Comparison of ENCODE assay signal across 9 mouse cellular contexts in genomic region chr4:133174361-133174760, GRCm38 (mm10). TPM values are rescaled to one million over a fixed set of nuclear protein-coding genes. Genes with fewer than 3 reads are reported as not detected.
DNase-seq lines count a peak whose midpoint lies in the region; ATAC-seq and TF ChIP-seq lines count a peak whose summit lies in the region.
"Had no signal": no experiment of that assay in that cellular context is flagged by ENCODE, and none has a peak within 500 bp of the region (broad histone marks: within the 10 kb centered on the region; RNA-seq: fewer than 3 reads in every experiment).

No protein-coding gene starts in this region.

- ATAC-seq in kidney, embryonic 15.5 days (replicated peaks; ENCODE audit: low FRiP score) = no peak
- peak; percentile 21 for ATAC-seq in activated CD4-positive, CD25-positive, alpha-beta regulatory T cell, adult 4 months
- ATAC-seq in intestine, postnatal 0 days = no peak
- ATAC-seq in forebrain, embryonic 16.5 days = no peak

- no peaks in the 10 kb centered on the region for H3K27me3 ChIP-seq in kidney, embryonic 15.5 days
- no peaks in the 10 kb centered on the region for H3K27me3 ChIP-seq in intestine, postnatal 0 days (replicated peaks; ENCODE audit: control insufficient read depth, insufficient read depth, low read length)
- H3K27me3 ChIP-seq in small intestine, adult 2 months (ENCODE audit: control insufficient read depth, insufficient read depth, low read length) = no peaks in the 10 kb centered on the region
- H3K27me3 ChIP-seq in forebrain, embryonic 16.5 days (replicated peaks; ENCODE audit: control insufficient read depth, insufficient read depth, low read length) = no peaks in the 10 kb centered on the region

- H3K9me3 ChIP-seq in kidney, embryonic 15.5 days (replicated peaks) = no peaks in the 10 kb centered on the region
- H3K9me3 ChIP-seq in intestine, postnatal 0 days (ENCODE audit: control insufficient read depth) = no peaks in the 10 kb centered on the region
- no peaks in the 10 kb centered on the region for H3K9me3 ChIP-seq in forebrain, embryonic 16.5 days (ENCODE audit: control insufficient read depth, low read length)

- peaks cover 34% of the 10 kb centered on the region for H3K36me3 ChIP-seq in kidney, embryonic 15.5 days
- peaks cover 28% of the 10 kb centered on the region for H3K36me3 ChIP-seq in intestine, postnatal 0 days (ENCODE audit: control insufficient read depth, insufficient read depth)
- H3K36me3 ChIP-seq in small intestine, adult 2 months (ENCODE audit: control insufficient read depth, insufficient read depth, low read length) = peaks cover 20% of the 10 kb centered on the region
- peaks cover 2% of the 10 kb centered on the region; the same call in 1 of the 2 replicates for H3K36me3 ChIP-seq in forebrain, embryonic 16.5 days (ENCODE audit: control insufficient read depth, insufficient read depth)

- H3K4me1 ChIP-seq in kidney, embryonic 15.5 days = peaks cover 56% of the 10 kb centered on the region
- peaks cover 21% of the 10 kb centered on the region for H3K4me1 ChIP-seq in intestine, postnatal 0 days (replicated peaks; ENCODE audit: control insufficient read depth, insufficient read depth, low read length)
- peaks cover 56% of the 10 kb centered on the region for H3K4me1 ChIP-seq in small intestine, adult 2 months (ENCODE audit: control insufficient read depth, insufficient read depth, insufficient read length, low read length)
- H3K4me1 ChIP-seq in forebrain, embryonic 16.5 days (replicated peaks; ENCODE audit: control insufficient read depth, insufficient read depth, low read length) = peaks cover 30% of the 10 kb centered on the region

- H3K27ac ChIP-seq in kidney, embryonic 15.5 days = peak overlapping the region; percentile 82
- H3K27ac ChIP-seq in intestine, postnatal 0 days (ENCODE audit: low read depth, low read length) = peak overlapping the region; percentile 43; the same call in 1 of the 2 replicates
- H3K27ac ChIP-seq in small intestine, adult 2 months (ENCODE audit: insufficient read depth, low read depth, low read length) = peak overlapping the region; percentile 65
- H3K27ac ChIP-seq in forebrain, embryonic 16.5 days (ENCODE audit: low read length) = no peak overlapping the region

- 31% methylated on average over 4 of the region's 4 CpGs for WGBS in kidney, embryonic 15.5 days
- WGBS in intestine, postnatal 0 days = 52% methylated on average over 4 of the region's 4 CpGs
- 43% methylated on average over 4 of the region's 4 CpGs for WGBS in small intestine, adult 2 months
- 84% methylated on average over 4 of the region's 4 CpGs for WGBS in forebrain, embryonic 16.5 days

- H3K9ac ChIP-seq in kidney, embryonic 15.5 days = no peak overlapping the region
- H3K9ac ChIP-seq in intestine, postnatal 0 days (ENCODE audit: low read depth, low read length) = no peak overlapping the region
- no peak overlapping the region for H3K9ac ChIP-seq in forebrain, embryonic 16.5 days (replicated peaks; ENCODE audit: low read depth, low read length)

- TF ChIP-seq POLR2A in small intestine, adult 2 months (IDR thresholded peaks at IDR 0.05; ENCODE audit: low read depth, low read length) = no peak

- DNase-seq in kidney, adult 18-20 months = no peak
- no peak for DNase-seq in layer of hippocampus, postnatal 25 days (ENCODE audit: extremely low spot score in 1 of 2, low spot score in 1 of 2)
- no peak for DNase-seq in right cerebral cortex, adult 2 months (ENCODE audit: low spot score in 2 of 2)

- H3K4me2 ChIP-seq in kidney, embryonic 15.5 days = peak overlapping the region; percentile 38
- peak overlapping the region; percentile 3; the same call in 1 of the 2 replicates for H3K4me2 ChIP-seq in intestine, postnatal 0 days (replicated peaks; ENCODE audit: low read depth)
- no peak overlapping the region for H3K4me2 ChIP-seq in forebrain, embryonic 16.5 days (ENCODE audit: low read length)

- H3K4me3 ChIP-seq in kidney, embryonic 15.5 days (replicated peaks) = no peak overlapping the region; the same call in 1 of the 2 replicates
- no peak overlapping the region for H3K4me3 ChIP-seq in intestine, postnatal 0 days (ENCODE audit: low read depth, low read length)
- no peak overlapping the region for H3K4me3 ChIP-seq in small intestine, adult 2 months (ENCODE audit: low read depth, low read length)
- no peak overlapping the region for H3K4me3 ChIP-seq in forebrain, embryonic 16.5 days (replicated peaks; ENCODE audit: low read length)
- H3K4me3 ChIP-seq: erythroblast, embryonic 14.5 days had no signal

- no peak for TF ChIP-seq CTCF in intestine, postnatal 0 days (IDR thresholded peaks at IDR 0.05; ENCODE audit: low read depth)
- no peak for TF ChIP-seq CTCF in small intestine, adult 2 months (IDR thresholded peaks at IDR 0.05; ENCODE audit: extremely low read depth, insufficient read length, insufficient replicate concordance, low read depth, low read length)

RNA-seq across cellular contexts. Expression of gene Cd164l2, which starts 37.6 kb away (rescaled TPM):
- 7.8 and 8.2 TPM in 2 replicates for polyA plus RNA-seq in kidney, embryonic 15.5 days (2015; fragmentation: Nextera tagmentation; extraction: Ambion mirVana)
- polyA plus RNA-seq in activated CD4-positive, CD25-positive, alpha-beta regulatory T cell, adult 4 months (2017; shearing (Covaris generic)) = not detected
- polyA plus RNA-seq in intestine, postnatal 0 days (2015; fragmentation: Nextera tagmentation; extraction: Ambion mirVana) = 0.58 and 0.94 TPM in 2 replicates
- 0.61 and 0.93 TPM in 2 replicates for polyA plus RNA-seq in small intestine, adult 2 months (2012; rRNA removed)
- 0.88 and 1.1 TPM in 2 replicates for polyA plus RNA-seq in forebrain, embryonic 16.5 days (2015; fragmentation: Nextera tagmentation; extraction: Ambion mirVana)
- 1 to 10 TPM; 2.8 to 5.6 TPM for total RNA-seq in layer of hippocampus, postnatal 25 days (2021)
- polyA plus RNA-seq: erythroblast, embryonic 14.5 days had no signal

RNA-seq across cellular contexts. Expression of gene Gpr3, which starts 38.0 kb away (rescaled TPM):
- polyA plus RNA-seq in kidney, embryonic 15.5 days (2015; fragmentation: Nextera tagmentation; extraction: Ambion mirVana) = 0.09 and 0.12 TPM in 2 replicates
- polyA plus RNA-seq in activated CD4-positive, CD25-positive, alpha-beta regulatory T cell, adult 4 months (2017; shearing (Covaris generic)) = not detected
- polyA plus RNA-seq in intestine, postnatal 0 days (2015; fragmentation: Nextera tagmentation; extraction: Ambion mirVana) = 0.05 TPM in 1 of 2 replicates, not detected in the other
- 0.17 TPM in 1 of 2 replicates, not detected in the other for polyA plus RNA-seq in small intestine, adult 2 months (2012; rRNA removed)
- 0.57 and 1.4 TPM in 2 replicates for polyA plus RNA-seq in forebrain, embryonic 16.5 days (2015; fragmentation: Nextera tagmentation; extraction: Ambion mirVana)
- total RNA-seq in layer of hippocampus, postnatal 25 days (2021) = 1 to 10 TPM; 5.3 to 8.2 TPM
- polyA plus RNA-seq: erythroblast, embryonic 14.5 days had no signal

RNA-seq across cellular contexts. Expression of gene Wasf2, which starts 44.1 kb away (rescaled TPM):
- 107 and 109 TPM in 2 replicates for polyA plus RNA-seq in kidney, embryonic 15.5 days (2015; fragmentation: Nextera tagmentation; extraction: Ambion mirVana)
- 100 to 1,000 TPM in 1 of 2 experiments, 10 to 100 TPM in 1; 83.0 to 104 TPM for polyA plus RNA-seq in activated CD4-positive, CD25-positive, alpha-beta regulatory T cell, adult 4 months (2017; shearing (Covaris generic))
- polyA plus RNA-seq in intestine, postnatal 0 days (2015; fragmentation: Nextera tagmentation; extraction: Ambion mirVana) = 64.6 and 68.4 TPM in 2 replicates
- polyA plus RNA-seq in small intestine, adult 2 months (2012; rRNA removed) = 37.6 and 97.6 TPM in 2 replicates
- polyA plus RNA-seq in forebrain, embryonic 16.5 days (2015; fragmentation: Nextera tagmentation; extraction: Ambion mirVana) = 27.0 and 31.5 TPM in 2 replicates
- total RNA-seq in layer of hippocampus, postnatal 25 days (2021) = 10 to 100 TPM; 28.9 to 32.8 TPM
